Mouse (Mus musculus) midbrain, postnatal 0 days (tissue): ENCODE measurements around the gene Lrrc49. TPM values are rescaled to one million over a fixed set of nuclear protein-coding genes. Genes with fewer than 3 reads are reported as not detected.

ENCODE experiments used
- ATAC-seq: fragments of 200-750 bp; cut with Nextera tagmentation; 2 replicates; pipeline ENCODE4 v1.8.0; 2017; ENCODE audit warnings: moderate number of reproducible peaks, mild to moderate bottlenecking, moderate TSS enrichment, moderate library complexity; ENCODE audit not compliant: low FRiP score
- DNase-seq: peaks from one replicate; pipeline ENCODE4 v3.0.0-alpha.2; 2015; ENCODE audit warnings: low spot score
- H3K27ac ChIP-seq: fragments of 300-500 bp; sonication (generic); 2 replicates; pipeline ENCODE4 v1.5.1; 2014; ENCODE audit warnings: low read depth, mild to moderate bottlenecking, low read length, mixed read lengths
- H3K27me3 ChIP-seq: fragments of 300-500 bp; sonication (generic); 2 replicates; pipeline ENCODE4 v1.6.1; 2014; ENCODE audit warnings: low read length, control low read depth, mixed read lengths; ENCODE audit not compliant: insufficient read depth
- H3K36me3 ChIP-seq: fragments of 300-500 bp; sonication (generic); 2 replicates; pipeline ENCODE4 v1.6.1; 2014; ENCODE audit warnings: low read length, control low read depth, mixed read lengths; ENCODE audit not compliant: insufficient read depth
- H3K4me1 ChIP-seq: fragments of 300-500 bp; sonication (generic); 2 replicates; pipeline ENCODE4 v1.6.1; 2014; ENCODE audit warnings: mild to moderate bottlenecking, control low read depth, antibody characterized with exemption, low read length, mixed read lengths; ENCODE audit not compliant: insufficient read depth
- H3K4me2 ChIP-seq: fragments of 300-500 bp; sonication (generic); 2 replicates; pipeline ENCODE4 v1.6.1; 2014; ENCODE audit warnings: low read depth, mild to moderate bottlenecking, low read length, mixed read lengths; ENCODE audit not compliant: poor library complexity, severe bottlenecking
- H3K4me3 ChIP-seq: fragments of 300-500 bp; sonication (generic); 2 replicates; pipeline ENCODE4 v1.5.1; 2014; ENCODE audit warnings: low read depth, mild to moderate bottlenecking, low read length, moderate library complexity
- H3K9ac ChIP-seq: fragments of 300-500 bp; sonication (generic); replicated peaks from 2 replicates; pipeline ENCODE4 v1.6.1; 2014; ENCODE audit warnings: mild to moderate bottlenecking, low read length, moderate library complexity, mixed read lengths; ENCODE audit not compliant: poor library complexity, severe bottlenecking
- H3K9me3 ChIP-seq: fragments of 300-500 bp; sonication (generic); 2 replicates; pipeline ENCODE4 v1.6.1; 2016; ENCODE audit warnings: low read length, control low read depth
- CTCF ChIP-seq: IDR thresholded peaks from 2 replicates; pipeline ENCODE4 v1.5.1; 2016; ENCODE audit warnings: antibody characterized with exemption, mild to moderate bottlenecking
- WGBS: fragments of 180-500 bp; shearing (Covaris S2); extraction: QIAGEN DNeasy Blood & Tissue Kit; methylation state at CpG from one replicate; pipeline ENCODE4 v1.1.7; 2014; 5-methylcytosine and 5-hydroxymethylcytosine counted together
- polyA plus RNA-seq: library from polyadenylated mRNA; unstranded; fragments of >200 nt; fragmentation: Nextera tagmentation; extraction: Ambion mirVana; gene quantifications from 2 replicates; pipeline ENCODE4 v1.2.1, GENCODE M21; 2015
- total RNA-seq: library from RNA; depleted of rRNA; stranded (reverse); fragments of >200 nt; gene quantifications from 2 replicates; pipeline ENCODE4 v1.2.3, GENCODE M21; 2014

Gene Lrrc49
- total and polyA plus RNA-seq, 2 experiments from 2014 or later = 72.0 to 79.2 TPM

DNA sequence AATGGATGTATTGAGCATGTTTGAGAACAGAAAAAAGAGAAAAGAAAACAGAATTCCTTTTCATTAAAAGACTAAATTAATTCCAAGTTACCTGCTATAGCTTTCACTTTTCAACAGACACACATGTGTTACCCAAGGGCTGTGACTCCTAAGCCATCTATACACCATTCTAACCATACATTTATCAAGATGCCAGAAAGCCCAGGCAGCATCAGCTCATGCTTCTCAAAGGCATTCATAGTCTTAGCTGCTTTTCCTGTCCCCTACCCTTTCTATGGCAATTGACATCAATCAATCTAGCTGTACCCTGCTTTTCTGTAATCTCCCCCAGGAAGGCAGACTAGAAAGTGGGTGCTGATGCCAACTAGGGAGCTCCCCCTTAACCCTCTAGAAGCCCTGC, 34.4 kb downstream of the Lrrc49 start:
- no peaks in the 10 kb centered on the region for H3K27me3 ChIP-seq
- ATAC-seq (no peak), DNase-seq (no peak)
- TF ChIP-seq CTCF = no peak
- no peak overlapping the region for H3K4me3 ChIP-seq
- H3K9me3 ChIP-seq = no peaks in the 10 kb centered on the region
- H3K4me1 ChIP-seq = peaks cover 7% of the 10 kb centered on the region; the same call in 1 of the 2 replicates
- H3K4me2 ChIP-seq = no peak overlapping the region
- no peak overlapping the region for H3K9ac ChIP-seq
- H3K36me3 ChIP-seq = peaks cover 3% of the 10 kb centered on the region; the same call in 1 of the 2 replicates
- H3K27ac ChIP-seq = no peak overlapping the region

DNA sequence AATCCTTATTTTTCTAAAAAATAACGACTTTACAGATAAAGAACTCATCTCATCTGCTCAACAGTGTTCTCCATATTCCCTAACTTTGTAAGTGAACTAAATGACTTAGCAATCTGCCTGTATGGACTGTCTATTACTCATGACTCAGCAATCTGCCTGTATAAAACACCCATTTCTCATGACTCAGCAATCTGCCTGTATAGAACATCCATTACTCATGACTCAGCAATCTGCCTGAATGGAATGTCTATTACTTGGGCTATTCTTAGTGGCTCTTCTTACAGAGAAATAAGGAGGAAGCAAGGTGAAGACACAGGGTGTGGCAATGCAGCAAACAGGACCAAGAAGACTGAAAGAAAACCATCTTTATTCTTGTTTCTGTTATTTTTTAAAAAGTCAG, 34.8 kb downstream of the Lrrc49 start:
- H3K4me1 ChIP-seq = peaks cover 7% of the 10 kb centered on the region; the same call in 1 of the 2 replicates
- peaks cover 3% of the 10 kb centered on the region; the same call in 1 of the 2 replicates for H3K36me3 ChIP-seq
- WGBS = 91% methylated on average over 1 of the region's 1 CpGs

DNA sequence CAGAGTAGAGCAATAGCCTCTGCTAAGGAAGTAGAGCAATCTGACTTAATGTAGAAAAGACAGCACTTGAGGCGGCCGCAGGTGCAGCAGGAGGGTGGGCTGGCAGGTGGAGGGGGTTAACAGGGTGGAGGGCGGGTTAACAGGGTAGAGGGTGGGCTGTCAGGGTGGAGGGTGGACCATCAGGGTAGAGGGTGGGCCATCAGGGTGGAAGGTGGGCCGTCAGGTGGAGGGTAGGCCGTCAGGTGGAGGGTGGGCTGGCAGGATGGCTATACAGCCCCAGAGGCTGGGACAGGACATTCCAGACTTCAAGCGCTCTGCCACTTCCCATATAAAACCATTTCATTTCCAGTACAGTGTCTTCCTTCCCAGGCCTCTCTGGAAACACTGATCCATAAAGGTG, 37.7 kb downstream of the Lrrc49 start:
- H3K27me3 ChIP-seq = no peaks in the 10 kb centered on the region
- no peak for DNase-seq
- H3K4me2 ChIP-seq = no peak overlapping the region
- H3K36me3 ChIP-seq = no peaks in the 10 kb centered on the region
- WGBS = 82% methylated on average over 6 of the region's 6 CpGs
- peak overlapping the region; percentile 62; the same call in 1 of the 2 replicates for H3K27ac ChIP-seq
- no peak for ATAC-seq
- no peak overlapping the region; the same call in 1 of the 2 replicates for H3K9ac ChIP-seq
- no peak overlapping the region for H3K4me3 ChIP-seq
- H3K9me3 ChIP-seq = no peaks in the 10 kb centered on the region
- H3K4me1 ChIP-seq = peaks cover 7% of the 10 kb centered on the region; the same call in 1 of the 2 replicates
- TF ChIP-seq CTCF = no peak

More for the DNA sequence above, 34.8 kb downstream of the Lrrc49 start:
- DNase-seq (no peak), ATAC-seq (no peak)
- H3K27ac ChIP-seq = no peak overlapping the region
- TF ChIP-seq CTCF = no peak
- no peak overlapping the region for H3K9ac ChIP-seq
- H3K9me3 ChIP-seq = no peaks in the 10 kb centered on the region
- H3K4me2 ChIP-seq = no peak overlapping the region
- H3K27me3 ChIP-seq = no peaks in the 10 kb centered on the region
- H3K4me3 ChIP-seq = no peak overlapping the region

DNA sequence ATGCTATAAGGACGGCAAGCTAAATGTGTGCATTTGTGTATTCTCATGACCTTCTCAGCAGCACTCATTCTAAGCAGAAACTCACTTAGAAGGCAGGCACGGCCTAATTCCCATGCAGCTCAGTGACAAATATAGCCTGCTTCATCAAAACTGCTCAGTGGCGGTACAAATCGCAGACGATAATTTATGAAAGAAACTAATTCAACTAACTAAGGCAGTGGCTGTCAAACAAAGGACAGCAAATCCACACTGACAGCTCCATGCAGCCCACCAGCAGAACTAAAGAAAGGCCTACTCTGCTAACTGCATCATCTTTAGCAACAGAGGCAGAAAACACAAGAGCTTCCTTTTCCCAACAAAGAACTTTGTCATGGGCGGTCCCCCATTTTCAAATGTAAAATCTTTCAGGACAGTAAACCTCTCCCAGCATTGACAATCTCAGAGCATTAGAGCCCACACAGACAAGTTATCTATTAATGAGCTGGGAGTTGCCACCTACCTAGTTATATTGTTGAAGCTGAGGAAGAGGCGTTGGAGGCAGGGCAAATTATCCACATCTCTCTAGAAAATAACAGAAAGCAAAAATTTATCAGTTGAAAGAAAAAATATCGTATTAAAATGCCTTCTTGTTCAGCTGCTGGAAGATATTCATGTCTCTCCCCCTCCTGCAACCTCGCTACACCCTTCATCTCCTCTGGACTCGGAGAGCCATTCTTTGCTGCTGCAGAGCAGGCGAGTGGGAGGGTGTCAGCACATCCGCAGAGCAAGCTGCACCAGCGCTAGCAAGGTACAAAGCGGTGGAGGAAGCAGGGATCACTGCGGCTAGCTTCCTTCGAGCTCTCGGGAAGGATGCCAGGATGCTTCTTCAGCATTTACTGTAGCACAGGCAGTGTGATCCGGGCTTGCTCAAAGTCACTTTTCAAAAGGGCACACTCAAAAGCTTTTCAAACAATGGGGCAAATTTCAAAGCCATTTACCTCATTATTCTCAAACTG, 38.7 kb downstream of the Lrrc49 start:
- DNase-seq (peak; percentile 82), ATAC-seq (peak; percentile 27; the same call in 1 of the 2 replicates)
- TF ChIP-seq CTCF = no peak
- Histone ChIP-seq H3K9ac (peak overlapping the region; percentile 48; the same call in 1 of the 2 replicates), H3K4me3 (peak overlapping the region; percentile 21), H3K4me2 (peak overlapping the region; percentile 43), H3K36me3 (no peaks in the 10 kb centered on the region), H3K27me3 (no peaks in the 10 kb centered on the region), H3K27ac (peak overlapping the region; percentile 77), H3K4me1 (peaks cover 7% of the 10 kb centered on the region; the same call in 1 of the 2 replicates), H3K9me3 (no peaks in the 10 kb centered on the region)
- 12% methylated on average over 18 of the region's 18 CpGs for WGBS

DNA sequence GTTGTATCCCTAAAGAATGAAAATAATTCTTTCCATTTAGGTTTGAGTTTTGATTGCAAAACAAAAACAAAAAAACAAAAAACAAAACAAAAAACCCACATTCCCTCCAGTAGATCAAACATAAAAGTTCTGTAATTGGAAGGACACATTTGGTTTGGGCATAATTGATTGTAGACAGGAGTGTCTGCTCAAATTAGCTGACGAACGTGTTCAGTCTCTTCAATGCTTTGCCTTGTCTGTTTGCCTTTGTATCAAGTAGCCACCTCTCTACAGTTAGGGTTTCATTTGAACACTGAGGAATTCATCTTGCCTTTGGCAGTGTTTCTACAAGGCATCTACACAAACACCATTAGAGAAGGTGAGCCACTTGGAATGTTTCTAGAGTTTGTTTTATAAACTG, 54.4 kb downstream of the Lrrc49 start:
- Histone ChIP-seq H3K9ac (no peak overlapping the region), H3K4me3 (no peak overlapping the region), H3K27ac (no peak overlapping the region), H3K4me2 (no peak overlapping the region), H3K4me1 (no peaks in the 10 kb centered on the region), H3K36me3 (no peaks in the 10 kb centered on the region), H3K9me3 (no peaks in the 10 kb centered on the region), H3K27me3 (no peaks in the 10 kb centered on the region)
- DNase-seq = no peak
- 78% methylated on average over 2 of the region's 2 CpGs for WGBS
- no peak for ATAC-seq
- no peak for TF ChIP-seq CTCF

DNA sequence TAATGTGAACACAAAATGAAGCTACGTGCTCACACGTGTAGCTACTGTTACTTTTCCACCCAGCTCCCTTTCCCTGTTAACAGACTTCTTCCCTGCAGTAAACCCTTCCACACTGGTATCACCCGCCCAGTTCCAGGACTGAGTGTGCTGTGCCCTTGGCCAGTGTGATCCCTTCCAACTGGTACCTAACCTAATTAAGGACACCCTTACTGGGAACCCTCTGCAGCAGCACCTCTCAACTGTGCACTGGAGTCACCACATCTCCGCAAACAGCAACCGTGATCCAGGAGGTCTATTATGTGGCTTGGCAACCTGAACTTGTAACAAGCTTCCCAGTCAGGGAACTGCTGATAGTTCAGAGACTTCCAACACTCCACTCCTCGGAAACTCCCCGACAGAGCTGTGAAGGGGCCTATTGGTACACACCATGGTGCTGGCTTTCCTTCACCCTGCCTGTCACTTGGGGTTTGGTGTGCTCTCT, 61.6 kb downstream of the Lrrc49 start:
- H3K4me1 ChIP-seq = peaks cover 6% of the 10 kb centered on the region; the same call in 1 of the 2 replicates
- H3K36me3 ChIP-seq = no peaks in the 10 kb centered on the region
- no peaks in the 10 kb centered on the region for H3K27me3 ChIP-seq
- peak; percentile 33 for DNase-seq
- H3K4me2 ChIP-seq = no peak overlapping the region
- 52% methylated on average over 7 of the region's 7 CpGs for WGBS
- no peak overlapping the region for H3K9ac ChIP-seq
- 0 out of 2 replicates have a peak, but pooled peaks have one; percentile 23 for ATAC-seq
- peak overlapping the region; percentile 55 for H3K27ac ChIP-seq
- H3K4me3 ChIP-seq = no peak overlapping the region
- no peak for TF ChIP-seq CTCF
- no peaks in the 10 kb centered on the region for H3K9me3 ChIP-seq
